Mouse (Mus musculus) bone marrow, adult 2 months (tissue): Measurements from ENCODE around the gene Clk2.

ENCODE experiments used
- CTCF ChIP-seq: fragments of 200-500 bp; IDR thresholded peaks from 2 replicates; pipeline ENCODE4 v1.5.1; 2011; ENCODE audit warnings: low read length, control low read depth; ENCODE audit not compliant: control insufficient read depth, insufficient read depth
- POLR2A ChIP-seq: fragments of 200-500 bp; IDR thresholded peaks from 2 replicates; pipeline ENCODE4 v1.6.1; 2011; ENCODE audit warnings: low read depth, mild to moderate bottlenecking, control low read depth, low read length, borderline replicate concordance; ENCODE audit not compliant: control insufficient read depth

- TF ChIP-seq POLR2A, result no peak
- no peak for TF ChIP-seq CTCF
Measured at GRCm38 (mm10) chr3:89174844-89175243, 10.2 kb downstream of the Clk2 start.
